Mouse (Mus musculus) spleen, adult 2 months (tissue): ENCODE measurements around the gene Baz1b.

Experiments used
- CTCF ChIP-seq: fragments of 200-500 bp; IDR thresholded peaks from 2 replicates; pipeline ENCODE4 v1.5.1; 2011; ENCODE audit warnings: mild to moderate bottlenecking, inconsistent platforms; ENCODE audit not compliant: insufficient read depth, insufficient read length, insufficient replicate concordance; ENCODE audit errors: extremely low read depth
- POLR2A ChIP-seq: fragments of 200-500 bp; IDR thresholded peaks from 2 replicates; pipeline ENCODE4 v1.6.1; 2011; ENCODE audit warnings: low read depth, low read length, inconsistent platforms

DNA sequence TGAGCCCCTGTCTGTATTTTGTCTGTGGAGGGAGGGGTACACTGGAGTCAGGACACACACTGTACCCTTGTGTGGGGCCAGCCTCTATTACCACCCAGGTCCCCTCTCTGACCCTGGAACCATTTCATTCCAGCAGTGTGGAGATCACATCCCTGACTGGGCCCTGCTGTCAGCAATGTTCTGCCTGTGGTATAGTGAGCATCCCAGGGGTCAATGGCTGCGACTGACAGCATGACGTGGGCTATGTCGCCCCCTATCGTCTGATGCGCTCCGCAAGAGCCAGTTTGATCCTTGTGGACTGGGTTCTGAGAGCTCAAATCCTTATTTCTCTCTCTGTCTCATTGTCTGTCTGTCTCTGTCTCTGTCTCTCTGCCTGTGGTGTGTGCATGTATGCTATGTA, 99.1 kb downstream of the Baz1b start:
- TF ChIP-seq CTCF = peak; percentile 85; the same call in 1 of the 2 replicates
- TF ChIP-seq POLR2A = no peak
